Mouse (Mus musculus) myocyte (in vitro differentiated cells): Measurements from ENCODE around the gene Plscr4.

Experiments used
- MYOD1 ChIP-seq, 3 experiments: IDR thresholded peaks; one replicate each; pipeline ENCODE4 v1.6.1; 2011; ENCODE audit warnings: control low read depth in 2 of 3, low read depth in 2 of 3, mild to moderate bottlenecking in 2 of 3, moderate library complexity in 1 of 3; ENCODE audit not compliant: insufficient read length in 2 of 3, control insufficient read depth in 1 of 3
- POLR2A ChIP-seq: IDR thresholded peaks from one replicate; pipeline ENCODE4 v1.6.1; 2011; ENCODE audit warnings: low read depth, mild to moderate bottlenecking, control low read depth, moderate library complexity; ENCODE audit not compliant: insufficient read length
- POLR2AphosphoS2 ChIP-seq: IDR thresholded peaks from one replicate; pipeline ENCODE4 v1.6.1; 2011; ENCODE audit warnings: low read depth, control low read depth; ENCODE audit not compliant: insufficient read length
- USF1 ChIP-seq: IDR thresholded peaks from one replicate; pipeline ENCODE4 v1.6.1; 2011; ENCODE audit warnings: low read depth, mild to moderate bottlenecking, control low read depth, moderate library complexity

DNA sequence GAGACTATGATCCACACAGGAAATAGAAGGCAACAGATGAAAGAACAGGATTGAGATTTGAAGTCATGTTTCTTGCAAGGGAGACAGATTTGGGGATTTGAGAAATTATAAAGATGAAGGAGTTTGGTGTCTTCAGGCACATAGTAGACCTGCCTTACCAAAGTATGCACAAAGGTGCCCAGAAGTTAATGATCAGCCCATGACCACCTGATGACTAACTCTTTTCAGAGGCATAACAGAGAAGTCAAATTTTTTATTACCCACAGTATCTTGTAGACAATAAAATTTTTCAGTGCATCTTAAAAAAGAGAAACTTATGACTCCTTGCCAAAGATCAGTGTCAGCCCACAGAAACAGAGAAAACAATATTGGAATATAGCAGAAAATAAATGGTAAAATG, 12.6 kb upstream of the Plscr4 start:
- TF ChIP-seq POLR2AphosphoS2 (no peak), MYOD1 (IDR thresholded peaks at IDR 0.05; ENCODE audit: control insufficient read depth in 1 of 3, insufficient read length in 2 of 3, low read depth in 2 of 3) (no peak), USF1 (no peak), POLR2A (no peak)
